Mouse (Mus musculus): ENCODE measurements around the gene Srsf4.

Gene Srsf4

GRCm38 (mm10) chr4:131914046-131914643 is 40.7 kb downstream of the Srsf4 start:
- in situ Hi-C loops (cut with MboI, MseI) = no loop called here

DNA sequence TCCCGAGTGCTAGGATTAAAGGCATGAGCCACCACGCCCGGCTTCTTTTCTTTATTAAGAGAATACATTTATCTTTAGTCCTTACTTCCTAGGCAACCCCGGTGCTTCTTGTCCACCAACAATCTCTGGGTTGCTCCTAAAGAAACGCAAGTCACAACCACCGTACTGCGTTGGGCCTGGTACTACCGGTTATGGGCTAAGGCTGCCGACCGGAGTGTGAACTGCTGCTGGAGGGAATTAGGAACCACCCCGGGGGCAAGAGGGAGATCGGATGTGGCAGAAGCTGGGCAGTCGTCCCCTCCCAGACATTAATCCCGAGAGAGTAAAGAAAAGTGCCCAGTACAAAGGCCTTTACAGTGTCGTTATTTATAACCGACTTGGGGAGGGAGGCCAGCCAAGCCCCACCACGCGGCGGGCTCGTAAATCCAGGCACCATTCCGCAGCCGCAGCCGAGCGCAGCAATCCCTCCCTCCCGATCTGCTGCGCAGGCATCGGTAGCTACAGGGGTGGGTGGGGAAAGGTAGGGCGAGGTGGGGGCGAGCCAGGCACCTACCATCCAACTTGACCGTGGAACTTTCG is 41.6 kb downstream of the Srsf4 start:
- in situ Hi-C loops (cut with MboI, MseI) = no loop called here

DNA sequence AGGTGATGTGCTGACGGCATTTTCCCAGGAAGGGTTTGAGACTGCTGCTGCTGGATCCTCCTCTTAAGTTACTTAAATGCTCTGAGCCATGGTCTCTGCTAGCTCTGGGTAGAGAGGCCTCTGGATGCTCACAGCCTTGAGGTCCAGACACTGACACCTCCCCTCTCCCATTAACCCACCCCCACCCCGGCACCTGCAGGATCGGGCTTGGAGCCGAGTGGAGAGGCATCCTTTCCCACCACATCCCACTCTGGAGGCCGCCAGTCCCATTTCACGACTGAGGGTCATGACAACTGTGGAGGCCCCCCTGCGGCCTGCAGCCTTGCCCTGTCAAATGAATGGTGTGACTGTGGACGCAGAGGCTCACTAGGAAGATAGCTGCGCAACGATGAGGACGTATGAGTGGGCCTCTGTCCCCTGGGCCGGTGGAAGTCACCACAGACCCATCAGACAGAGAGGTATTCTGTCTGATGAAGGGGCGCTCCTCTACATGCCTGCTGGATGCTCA is 42.5 kb downstream of the Srsf4 start:
- in situ Hi-C loops (cut with MboI, MseI) = no loop called here

DNA sequence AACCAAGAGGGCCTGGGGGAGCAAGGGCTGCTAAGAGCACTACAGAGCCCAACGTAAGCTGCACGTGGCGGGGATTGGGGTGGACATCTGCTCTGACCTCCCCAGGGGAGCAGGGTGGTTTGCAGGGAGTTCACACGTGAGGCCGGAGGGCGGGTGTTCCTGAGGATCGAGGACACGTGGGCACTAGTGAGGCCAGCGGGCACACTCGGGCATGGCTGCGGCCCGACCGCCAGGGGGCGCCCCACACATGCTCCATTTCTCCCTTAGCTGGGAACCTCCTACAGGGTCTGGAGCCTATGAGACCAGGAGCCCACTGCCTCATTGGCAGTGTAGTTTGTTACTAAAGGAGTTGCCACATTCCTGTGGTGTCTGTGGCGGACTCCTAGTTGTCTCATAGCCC is 43.0 kb downstream of the Srsf4 start:
- in situ Hi-C loops (cut with MboI, MseI) = no loop called here

- in situ Hi-C loops (cut with MboI, MseI) = no loop called here
Observed at GRCm38 (mm10) chr4:131917010-131917555, 43.7 kb downstream of the Srsf4 start.

DNA sequence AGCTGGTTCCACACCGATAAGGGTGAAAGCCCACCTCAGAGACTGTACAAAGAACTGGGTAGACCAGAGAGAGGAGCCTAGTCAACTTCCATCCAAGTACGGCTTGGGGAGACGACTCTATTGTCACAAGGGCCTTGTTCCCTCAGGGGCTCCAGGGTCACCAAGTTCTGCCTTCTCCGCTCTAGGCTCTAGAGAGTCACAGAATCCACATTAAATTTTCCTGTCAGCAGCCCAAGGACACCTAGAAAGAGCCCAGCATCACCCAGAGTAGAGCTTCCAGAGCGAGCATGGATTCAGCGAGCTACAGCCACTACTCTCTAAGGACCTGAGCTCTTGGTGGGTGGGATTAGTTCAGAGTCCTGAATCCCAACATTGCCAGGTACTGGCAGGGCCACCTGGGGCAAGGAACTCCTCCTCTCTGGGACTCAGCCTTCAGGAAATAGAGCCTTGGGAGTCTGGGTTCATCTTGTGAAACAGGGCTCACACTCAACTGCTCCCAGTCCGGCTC is 44.7 kb downstream of the Srsf4 start:
- in situ Hi-C loops (cut with MboI, MseI) = no loop called here

DNA sequence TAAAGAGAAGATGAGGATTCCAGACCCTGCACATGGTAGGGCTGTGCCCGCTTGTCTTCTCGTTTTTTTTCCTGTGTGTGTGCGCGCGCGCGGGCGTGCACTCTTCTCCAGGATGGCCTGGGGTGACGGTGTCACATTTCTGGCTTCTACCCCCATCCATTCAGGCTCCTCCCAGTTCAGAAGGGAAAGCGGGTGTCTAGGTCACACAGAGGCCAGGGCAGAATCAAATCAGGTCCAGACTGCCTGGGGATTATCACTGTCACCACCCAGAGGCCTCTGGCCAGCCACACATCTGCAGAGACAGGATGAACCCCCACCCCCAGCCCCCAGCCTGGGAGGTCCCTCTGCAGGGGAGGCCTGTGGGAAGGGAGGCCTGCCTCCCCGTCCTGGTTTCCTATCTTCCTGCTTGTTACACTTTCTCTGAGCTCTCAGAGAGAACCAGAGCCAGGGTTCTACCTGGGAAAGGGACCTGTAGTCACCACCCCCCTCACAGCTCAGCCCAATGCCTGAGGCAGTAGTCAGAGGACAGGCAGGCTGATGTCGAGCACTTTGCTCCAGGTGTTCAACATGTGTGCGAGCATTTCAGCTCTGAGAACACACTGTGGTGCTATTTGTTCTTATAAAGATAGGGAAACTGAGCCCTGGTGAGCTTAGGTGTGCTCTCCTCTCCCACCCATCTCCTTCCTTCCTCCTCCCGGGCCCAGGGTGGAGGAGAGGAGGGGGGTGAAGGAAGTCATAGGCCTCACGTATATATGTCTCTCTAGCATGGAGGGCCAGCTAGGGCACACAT is 45.5 kb downstream of the Srsf4 start:
- in situ Hi-C loops (cut with MboI, MseI) = no loop called here

DNA sequence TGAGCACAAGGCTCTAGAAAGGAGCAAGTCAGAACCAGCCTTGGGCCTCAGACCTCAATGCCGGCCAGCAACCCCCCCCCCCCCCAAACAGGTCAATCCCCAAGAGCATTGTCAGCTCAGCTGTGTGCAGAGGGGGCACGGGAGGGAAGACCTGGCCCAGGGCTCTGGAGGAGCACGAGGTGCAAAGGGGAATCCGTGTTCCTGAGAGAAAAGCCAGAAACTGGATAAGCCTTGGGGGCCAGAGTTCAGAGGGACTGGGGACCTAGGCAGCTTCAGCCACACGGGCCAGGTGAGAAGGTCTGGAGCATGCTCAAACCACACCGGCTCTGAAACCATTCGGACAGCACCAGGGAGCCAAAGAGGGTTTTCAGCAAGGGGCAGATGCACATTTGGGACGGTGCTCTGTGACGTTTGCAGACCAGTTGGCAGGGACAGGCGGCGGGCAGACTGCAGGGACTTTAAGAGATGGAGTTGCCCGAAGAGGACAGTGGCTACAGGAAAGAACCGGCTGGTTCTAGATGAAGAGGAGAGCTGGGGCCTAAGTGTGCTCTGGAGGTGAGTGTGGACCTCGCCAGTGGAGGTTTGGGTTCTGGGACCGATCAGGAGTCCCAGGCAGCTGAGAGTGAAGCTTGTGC is 46.2 kb downstream of the Srsf4 start:
- in situ Hi-C loops (cut with MboI, MseI) = no loop called here

GRCm38 (mm10) chr4:131920141-131920594 is 46.8 kb downstream of the Srsf4 start:
- in situ Hi-C loops (cut with MboI, MseI) = no loop called here

DNA sequence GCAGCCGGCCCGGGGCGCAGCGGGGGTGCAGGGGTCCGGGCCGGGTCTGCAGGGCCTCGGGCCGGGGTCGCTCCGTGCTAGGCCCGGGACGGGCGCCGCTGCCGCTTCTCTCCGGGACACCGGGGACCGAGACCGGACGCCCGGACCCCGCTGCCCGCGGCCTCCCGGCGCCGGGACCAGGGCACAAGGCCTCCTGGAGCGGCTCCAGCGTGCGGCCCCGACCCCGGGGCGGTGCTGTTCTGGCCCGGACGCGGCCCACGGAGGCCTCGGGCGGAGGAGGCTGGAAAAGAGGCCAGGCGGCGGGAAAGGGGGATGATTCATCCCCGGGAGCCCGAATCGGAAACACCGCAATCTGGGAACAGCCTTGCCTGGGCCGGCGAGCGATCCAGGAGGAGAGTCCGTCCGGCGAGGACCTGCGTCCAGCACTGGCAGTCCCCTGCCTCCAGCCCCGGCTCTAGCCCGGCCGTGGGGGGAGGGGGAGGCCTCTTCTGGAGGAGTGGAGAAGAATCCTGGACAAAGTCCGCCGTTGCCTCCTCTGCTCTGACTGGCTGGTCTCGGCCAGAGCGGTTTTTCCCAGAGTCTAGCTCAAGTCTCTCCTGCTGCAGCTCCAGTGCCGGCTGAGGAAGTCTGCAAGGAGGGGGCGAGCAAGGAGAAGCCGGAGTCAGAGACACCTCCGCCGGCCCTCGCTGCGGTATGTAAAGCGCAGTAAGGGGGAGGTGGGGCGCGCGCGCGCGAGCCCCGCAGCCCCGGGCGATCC is 47.4 kb downstream of the Srsf4 start:
- in situ Hi-C loops (cut with MboI, MseI) = no loop called here

- in situ Hi-C loops (cut with MboI, MseI) = no loop called here
Observed at GRCm38 (mm10) chr4:131921461-131922346, 48.3 kb downstream of the Srsf4 start, which contains the start of gene Tmem200b. Gene Tmem200b (plus strand): TSS chr4:131921771.

GRCm38 (mm10) chr4:131922404-131922803 is 49.0 kb downstream of the Srsf4 start:
- in situ Hi-C loops (cut with MboI, MseI) = no loop called here

DNA sequence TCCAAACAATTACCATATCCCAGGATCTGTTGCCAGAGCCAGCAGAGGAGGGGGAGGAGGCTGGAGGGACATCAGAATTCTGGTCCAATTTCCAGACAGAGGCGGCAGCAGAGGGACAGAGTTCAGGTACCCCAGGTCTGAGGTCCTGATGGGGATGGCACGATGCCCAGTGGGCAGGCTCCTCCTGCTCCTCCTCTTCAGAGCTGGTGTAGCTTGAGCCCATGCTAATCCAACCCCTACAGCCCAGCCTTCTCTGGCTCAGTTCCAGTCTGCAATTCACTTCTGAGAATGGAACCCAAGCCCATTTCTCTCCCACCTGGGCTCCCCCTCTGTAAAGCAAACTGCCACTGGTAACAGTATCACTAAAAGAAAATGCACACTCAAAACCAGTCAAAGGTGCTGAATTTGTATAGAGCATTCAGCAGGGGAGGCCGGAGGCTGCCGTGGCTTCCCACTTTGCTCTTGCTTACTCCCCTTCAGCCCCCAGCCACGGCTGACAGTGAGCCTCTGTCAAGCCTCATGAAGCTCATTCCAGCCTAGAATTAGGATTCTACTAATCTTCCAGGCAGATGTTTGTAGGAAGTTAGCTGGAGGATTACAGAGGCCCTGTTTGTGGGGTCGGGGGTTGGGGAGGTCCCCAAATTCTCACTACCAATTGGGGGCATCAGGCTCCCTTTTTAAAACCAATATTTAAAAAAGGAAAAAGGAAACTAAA is 50.8 kb downstream of the Srsf4 start:
- in situ Hi-C loops (cut with MboI, MseI) = no loop called here

DNA sequence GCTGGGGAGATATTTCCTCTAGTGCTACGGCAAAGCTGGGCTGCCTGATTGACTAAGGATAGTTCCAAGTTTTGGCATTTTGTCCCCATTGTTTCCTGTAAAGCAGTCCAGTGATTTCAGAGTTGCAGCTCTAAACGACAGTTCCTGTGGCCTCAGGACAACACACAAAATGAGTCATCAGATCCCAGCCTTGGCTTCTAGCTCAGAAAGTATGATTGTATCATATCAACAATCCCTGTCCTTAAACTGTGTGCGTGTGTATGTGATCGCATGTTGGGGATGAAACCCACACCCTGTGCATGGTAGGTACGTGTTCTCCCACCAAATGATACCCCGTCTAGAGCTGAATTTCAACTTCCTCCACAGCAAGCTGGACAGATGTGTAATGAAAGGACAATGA is 55.7 kb downstream of the Srsf4 start:
- in situ Hi-C loops (cut with MboI, MseI) = no loop called here

DNA sequence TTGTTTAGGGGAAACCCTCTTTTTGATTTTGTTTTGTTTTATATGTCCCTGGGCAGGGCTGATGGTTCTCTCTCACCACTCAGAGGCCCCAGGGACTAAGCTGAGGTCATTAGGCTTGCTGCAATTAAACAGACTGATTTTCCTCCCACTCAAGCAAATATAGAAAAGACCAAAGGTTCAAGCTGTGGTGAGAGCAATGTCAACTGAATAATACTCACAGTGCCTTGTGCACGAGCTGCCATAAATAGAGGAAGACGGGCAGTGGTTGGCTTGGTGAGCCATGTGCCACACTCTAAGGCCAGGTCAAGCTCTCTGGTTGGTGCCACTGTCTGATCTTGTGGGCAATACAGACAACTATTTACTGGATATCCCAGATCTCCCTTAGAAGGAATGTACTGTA is 66.0 kb downstream of the Srsf4 start:
- in situ Hi-C loops (cut with MboI, MseI) = no loop called here

DNA sequence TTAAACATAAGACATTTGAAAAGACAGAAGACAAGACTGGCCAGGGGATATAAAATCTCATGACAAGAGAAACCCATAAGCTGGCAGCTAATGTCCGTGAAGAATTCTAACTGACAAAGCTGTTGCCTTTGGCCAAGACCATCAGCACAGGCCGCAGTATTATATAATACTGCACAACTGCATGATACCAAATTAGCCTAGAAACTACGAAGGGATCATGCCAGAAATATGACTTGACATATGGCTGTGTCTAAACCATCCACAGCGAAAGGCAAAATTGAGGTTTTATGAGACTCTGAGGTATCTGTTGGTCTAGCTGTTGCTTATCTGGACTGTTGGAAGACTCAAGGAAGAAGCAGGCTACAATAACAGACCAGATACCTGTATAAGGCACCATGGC is 67.4 kb downstream of the Srsf4 start:
- in situ Hi-C loops (cut with MboI, MseI) = no loop called here

DNA sequence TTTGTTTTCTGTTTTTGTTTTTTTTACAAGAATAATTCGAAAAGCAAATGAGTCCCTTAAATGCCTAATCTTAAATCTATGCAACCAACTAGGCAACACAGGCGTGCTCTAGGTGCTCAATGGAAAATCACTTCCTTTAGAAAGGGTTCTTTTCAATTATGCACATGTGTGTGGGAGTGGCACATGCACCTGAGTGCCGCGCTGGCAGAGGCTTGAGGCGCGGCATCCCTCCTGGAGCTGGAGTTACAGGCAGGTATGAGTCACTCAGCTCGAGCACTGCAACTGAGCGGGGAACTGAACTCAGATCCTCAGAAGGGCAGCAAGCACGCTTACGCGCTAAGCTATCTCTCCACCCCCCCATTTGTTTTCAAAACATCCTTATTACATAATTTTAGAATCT is 74.4 kb downstream of the Srsf4 start:
- in situ Hi-C loops (cut with MboI, MseI) = no loop called here

GRCm38 (mm10) chr4:131949903-131950302 is 76.5 kb downstream of the Srsf4 start:
- in situ Hi-C loops (cut with MboI, MseI) = no loop called here

GRCm38 (mm10) chr4:131950657-131951056 is 77.2 kb downstream of the Srsf4 start:
- in situ Hi-C loops (cut with MboI, MseI) = no loop called here

All from T-helper 2 cell (primary cell).